Mouse (Mus musculus) E14TG2a.4 (cell line): ENCODE data around the gene Gps2.

Experiments
- CTCF ChIP-seq: conservative IDR thresholded peaks from 2 replicates; pipeline ENCODE4 v1.5.1; 2014; ENCODE audit warnings: low read length
- NANOG ChIP-seq: IDR thresholded peaks from 2 replicates; pipeline ENCODE4 v1.6.1; 2014; ENCODE audit warnings: borderline replicate concordance, low read length, mixed read lengths
- POU5F1 ChIP-seq: IDR thresholded peaks from 2 replicates; pipeline ENCODE4 v1.6.1; 2014; ENCODE audit warnings: low read length, borderline replicate concordance

DNA sequence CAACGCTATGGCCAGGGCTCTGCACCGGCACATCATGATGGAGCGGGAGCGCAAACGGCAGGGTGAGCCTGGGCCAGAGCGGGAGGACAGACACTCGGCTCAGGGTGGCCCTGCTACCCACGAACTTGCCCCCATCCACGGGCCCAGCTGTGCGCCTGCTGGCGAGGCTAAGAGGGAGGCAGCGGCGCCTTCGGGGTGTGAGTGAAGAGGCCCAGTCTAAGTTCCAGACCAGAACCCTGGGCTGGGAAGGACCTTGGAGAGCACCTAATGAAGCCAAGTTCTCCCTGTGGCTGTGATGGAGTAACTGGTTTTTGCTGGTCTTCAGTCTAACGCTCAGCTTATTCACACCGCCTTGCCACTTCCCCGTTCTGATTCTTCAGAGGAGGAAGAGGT lies 680 bp downstream of the Gps2 start:
- no peak for TF ChIP-seq CTCF
- no peak for TF ChIP-seq NANOG
- TF ChIP-seq POU5F1 = no peak
